Mouse (Mus musculus): Measurements from ENCODE around the gene Usmg5. TPM values are rescaled to one million over a fixed set of nuclear protein-coding genes. Genes with fewer than 3 reads are reported as not detected.

Gene Usmg5
- total RNA-seq, 4 experiments from 2014 or later, result 366 to 588 (median 484) TPM

GRCm38 (mm10) chr19:47053471-47053870 lies 37.0 kb downstream of the Usmg5 start:
- no peak for DNase-seq

- no peak for DNase-seq
Observed at GRCm38 (mm10) chr19:47052927-47053326, 37.5 kb downstream of the Usmg5 start.

GRCm38 (mm10) chr19:47050271-47051032 lies 40.0 kb downstream of the Usmg5 start, which contains the start of gene Pcgf6:
Gene Pcgf6, minus strand, starts transcription at chr19:47050906.
- peak; percentile 59 for DNase-seq

- DNase-seq, result no peak
Observed at GRCm38 (mm10) chr19:47049840-47050239, 40.6 kb downstream of the Usmg5 start.

- no peak for DNase-seq
Observed at GRCm38 (mm10) chr19:47049061-47049460, 41.4 kb downstream of the Usmg5 start.

- peak; percentile 55 for DNase-seq
Observed at GRCm38 (mm10) chr19:47047236-47047833, 43.1 kb downstream of the Usmg5 start.

- DNase-seq, result no peak
Observed at GRCm38 (mm10) chr19:47046343-47046742, 44.1 kb downstream of the Usmg5 start.

GRCm38 (mm10) chr19:47043608-47044007 lies 46.8 kb downstream of the Usmg5 start:
- DNase-seq, result no peak

GRCm38 (mm10) chr19:47040720-47041473 lies 49.5 kb downstream of the Usmg5 start:
- peak; percentile 69 for DNase-seq

- no peak for DNase-seq
Observed at GRCm38 (mm10) chr19:47036596-47036995, 53.9 kb downstream of the Usmg5 start.

- DNase-seq, result no peak
Observed at GRCm38 (mm10) chr19:47034916-47035315, 55.5 kb downstream of the Usmg5 start.

Other genes starting within 250 kb of the Usmg5 start
- 1 to 10 TPM; 6.1 to 9.9 (median 7.6) TPM for gene Ina, start 75.9 kb downstream of the Usmg5 start, total RNA-seq (2022)
- 10 to 100 TPM; 44.2 to 83.0 (median 65.5) TPM for gene Nt5c2, start 75.5 kb downstream of the Usmg5 start, total RNA-seq (2022)
- 10 to 100 TPM; 11.7 to 19.9 (median 15.6) TPM for gene Pcgf6, start 39.7 kb downstream of the Usmg5 start, total RNA-seq (2022)
- 1 to 10 TPM; 2.5 to 4.2 (median 3.6) TPM for gene Taf5, start 22.9 kb downstream of the Usmg5 start, total RNA-seq (2022)
- gene Pdcd11, start 121 bp upstream of the Usmg5 start, total RNA-seq (2022), result 10 to 100 TPM; 25.3 to 28.8 (median 26.4) TPM
- 1 to 10 TPM; 4.6 to 8.8 (median 7.5) TPM for gene Calhm2, start 47.6 kb upstream of the Usmg5 start, total RNA-seq (2022)
- not detected for gene Calhm1, start 53.6 kb upstream of the Usmg5 start, total RNA-seq (2022)
- gene Calhm3, start 67.1 kb upstream of the Usmg5 start, total RNA-seq (2022), result not detected
- 10 to 100 TPM; 16.2 to 26.8 (median 22.2) TPM for gene Neurl1a, start 88.2 kb upstream of the Usmg5 start, total RNA-seq (2022)

Measured in adrenal gland, adult 8-10 months (tissue).